Mouse (Mus musculus) C2C12 (cell line): ENCODE measurements at regions not wholly inside any gene's neighbourhood (a gene's known extent, or its start where the extent isn't known, plus 50 kb on each side); places are given as distances from the start of the nearest gene placed in this dataset.
A peak's percentile ranks its signal among the peaks of the same experiment; 100 is the strongest.

Source experiments
- H3K27me3 ChIP-seq: one replicate; pipeline ENCODE4 v1.6.1; 2011; ENCODE audit not compliant: control insufficient read depth, insufficient read depth, insufficient read length
- H3K36me3 ChIP-seq: one replicate; pipeline ENCODE4 v1.6.1; 2011; ENCODE audit not compliant: control insufficient read depth, insufficient read depth
- H3K4me3 ChIP-seq: one replicate; pipeline ENCODE4 v1.5.1; 2011; ENCODE audit warnings: mild to moderate bottlenecking, control low read depth; ENCODE audit not compliant: poor library complexity, insufficient read depth, severe bottlenecking
- H3K79me2 ChIP-seq: one replicate; pipeline ENCODE4 v1.6.1; 2011; ENCODE audit not compliant: control insufficient read depth, insufficient read depth
- H3K79me3 ChIP-seq: one replicate; pipeline ENCODE4 v1.6.1; 2011; ENCODE audit warnings: low read depth, control low read depth
- H3ac ChIP-seq: one replicate; pipeline ENCODE3; 2011; ENCODE audit warnings: low read depth; ENCODE audit not compliant: control insufficient read depth, insufficient read length
- CEBPB ChIP-seq: IDR thresholded peaks from one replicate; pipeline ENCODE4 v1.6.1; 2011; ENCODE audit warnings: low read depth, mild to moderate bottlenecking, control low read depth, moderate library complexity
- CTCF ChIP-seq: IDR thresholded peaks from one replicate; pipeline ENCODE4 v1.5.1; 2011; ENCODE audit not compliant: control insufficient read depth, insufficient read depth, insufficient read length
- FOSL1 ChIP-seq: IDR thresholded peaks from one replicate; pipeline ENCODE4 v1.8.0; 2011; ENCODE audit warnings: mild to moderate bottlenecking, low read length; ENCODE audit not compliant: poor library complexity, insufficient read depth, severe bottlenecking
- MAX ChIP-seq: IDR thresholded peaks from one replicate; pipeline ENCODE4 v1.6.1; 2011; ENCODE audit warnings: mild to moderate bottlenecking, control low read depth
- MYOD1 ChIP-seq: IDR thresholded peaks from one replicate; pipeline ENCODE4 v1.6.1; 2011; ENCODE audit warnings: low read depth; ENCODE audit not compliant: control insufficient read depth, insufficient read length
- MYOG ChIP-seq: IDR thresholded peaks from one replicate; pipeline ENCODE4 v1.6.1; 2011; ENCODE audit not compliant: control insufficient read depth, insufficient read length; ENCODE audit errors: extremely low read depth
- USF1 ChIP-seq: IDR thresholded peaks from one replicate; pipeline ENCODE4 v1.6.1; 2011; ENCODE audit warnings: low read depth, mild to moderate bottlenecking, control low read depth, moderate library complexity

DNA sequence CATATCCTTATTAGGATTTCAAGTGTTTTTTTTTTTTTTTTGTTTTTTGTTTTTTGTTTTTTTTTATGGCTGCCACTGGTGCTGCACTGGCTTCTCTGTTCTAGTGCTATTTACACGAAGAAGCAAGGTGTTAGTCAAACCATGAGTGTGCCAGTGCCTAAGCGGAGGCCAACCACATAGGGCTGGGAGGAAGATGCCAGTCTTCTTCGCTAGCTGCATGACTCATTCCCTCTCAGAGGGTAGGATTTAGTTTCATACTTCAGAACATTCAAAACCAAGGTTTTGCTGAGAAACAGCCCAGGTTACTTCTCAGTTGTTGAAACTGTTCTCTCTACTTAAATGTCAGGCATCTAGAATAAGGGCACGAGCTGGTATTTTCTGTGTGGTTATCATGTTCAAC lies 72.6 kb downstream of the Icos start:
- Histone ChIP-seq H3K4me3 (no peak overlapping the region), H3K36me3 (no peaks in the 10 kb centered on the region), H3K79me2 (no peaks in the 10 kb centered on the region), H3K27me3 (no peaks in the 10 kb centered on the region), H3K79me3 (no peaks in the 10 kb centered on the region), H3ac (no peak overlapping the region)
- TF ChIP-seq MYOD1 (no peak), CTCF (no peak), USF1 (no peak), MYOG (no peak), CEBPB (no peak)

DNA sequence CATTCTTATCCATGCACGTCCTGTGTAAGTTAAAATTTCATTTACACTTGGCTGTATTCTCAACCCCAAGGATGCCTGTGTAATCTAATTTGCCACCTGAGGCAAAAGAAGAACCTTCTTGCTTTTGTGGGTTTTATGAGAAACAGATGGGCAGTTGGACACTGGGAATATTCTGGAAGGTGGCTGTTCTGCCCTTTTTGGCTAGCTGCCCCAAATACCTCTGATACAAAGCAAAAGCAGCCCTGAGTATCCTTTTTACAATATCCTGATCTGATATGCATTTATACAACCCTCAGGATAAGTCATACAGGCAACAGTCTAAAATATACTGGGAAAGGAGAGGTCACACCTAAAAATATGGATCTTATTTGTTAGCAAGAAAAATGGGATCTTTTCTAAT lies 75.9 kb downstream of the Icos start:
- H3K36me3 ChIP-seq = no peaks in the 10 kb centered on the region
- H3K4me3 ChIP-seq = no peak overlapping the region
- no peak overlapping the region for H3ac ChIP-seq
- H3K27me3 ChIP-seq = no peaks in the 10 kb centered on the region
- TF ChIP-seq CEBPB = no peak
- H3K79me3 ChIP-seq = no peaks in the 10 kb centered on the region
- no peaks in the 10 kb centered on the region for H3K79me2 ChIP-seq

DNA sequence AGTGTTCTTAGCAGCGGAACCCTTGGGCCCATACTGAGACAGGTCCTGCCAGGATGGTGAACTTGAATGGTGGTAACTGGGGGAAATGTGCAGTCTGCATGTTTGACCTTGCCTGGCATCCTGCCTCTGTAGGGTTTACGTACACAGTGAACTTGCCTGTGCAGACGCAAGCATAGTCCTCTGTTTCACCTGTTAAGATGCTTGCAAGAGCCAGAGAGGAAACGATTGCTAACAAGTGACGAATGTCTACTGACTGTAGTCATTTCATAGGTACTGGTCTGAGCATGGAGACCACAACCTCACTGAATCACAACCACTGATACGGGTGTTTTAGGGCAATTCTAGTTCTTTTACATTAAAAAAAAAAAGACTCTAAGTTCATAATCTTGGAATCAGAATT lies 76.7 kb downstream of the Icos start:
- H3K79me3 ChIP-seq = no peaks in the 10 kb centered on the region
- H3K79me2 ChIP-seq = no peaks in the 10 kb centered on the region
- H3K27me3 ChIP-seq = no peaks in the 10 kb centered on the region
- H3K36me3 ChIP-seq = no peaks in the 10 kb centered on the region
- H3ac ChIP-seq = no peak overlapping the region
- TF ChIP-seq MAX (no peak), CEBPB (no peak), MYOD1 (no peak), CTCF (no peak), MYOG (no peak), USF1 (no peak), FOSL1 (no peak)
- H3K4me3 ChIP-seq = no peak overlapping the region

DNA sequence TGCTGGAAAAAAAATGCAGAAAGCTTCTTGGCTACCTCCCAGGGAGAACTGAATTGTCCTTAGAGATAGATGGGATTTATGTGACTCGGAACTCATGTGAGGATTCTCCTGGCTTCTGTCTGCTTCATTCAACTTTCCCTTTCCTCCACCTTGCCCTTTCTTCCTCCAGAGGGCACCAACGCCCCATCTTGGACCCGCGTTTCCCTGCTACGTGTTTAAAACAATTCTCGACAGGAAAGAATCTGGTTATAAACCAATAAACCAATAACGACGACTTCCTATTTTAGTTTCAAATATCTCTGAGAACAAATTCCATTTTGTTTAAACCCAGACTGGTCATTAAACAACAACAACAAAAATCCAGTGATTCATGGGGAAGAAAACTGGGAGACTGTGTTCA lies 77.4 kb downstream of the Icos start:
- Histone ChIP-seq H3K27me3 (no peaks in the 10 kb centered on the region), H3K4me3 (no peak overlapping the region), H3ac (no peak overlapping the region)

GRCm38 (mm10) chr1:61059910-61060536 lies 82.3 kb downstream of the Icos start:
- no peak for TF ChIP-seq CEBPB
- no peak for TF ChIP-seq USF1
- no peak for TF ChIP-seq MAX
- no peak for TF ChIP-seq MYOD1
- no peak for TF ChIP-seq MYOG
- TF ChIP-seq FOSL1 = no peak
- TF ChIP-seq CTCF = no peak
- H3K4me3 ChIP-seq = no peak overlapping the region
- no peak overlapping the region for H3ac ChIP-seq

More for the DNA sequence above, 77.4 kb downstream of the Icos start:
- Histone ChIP-seq H3K79me3 (no peaks in the 10 kb centered on the region), H3K79me2 (no peaks in the 10 kb centered on the region), H3K36me3 (no peaks in the 10 kb centered on the region)
- TF ChIP-seq CTCF (peak; percentile 9), MAX (no peak), FOSL1 (no peak), USF1 (no peak), CEBPB (no peak)

DNA sequence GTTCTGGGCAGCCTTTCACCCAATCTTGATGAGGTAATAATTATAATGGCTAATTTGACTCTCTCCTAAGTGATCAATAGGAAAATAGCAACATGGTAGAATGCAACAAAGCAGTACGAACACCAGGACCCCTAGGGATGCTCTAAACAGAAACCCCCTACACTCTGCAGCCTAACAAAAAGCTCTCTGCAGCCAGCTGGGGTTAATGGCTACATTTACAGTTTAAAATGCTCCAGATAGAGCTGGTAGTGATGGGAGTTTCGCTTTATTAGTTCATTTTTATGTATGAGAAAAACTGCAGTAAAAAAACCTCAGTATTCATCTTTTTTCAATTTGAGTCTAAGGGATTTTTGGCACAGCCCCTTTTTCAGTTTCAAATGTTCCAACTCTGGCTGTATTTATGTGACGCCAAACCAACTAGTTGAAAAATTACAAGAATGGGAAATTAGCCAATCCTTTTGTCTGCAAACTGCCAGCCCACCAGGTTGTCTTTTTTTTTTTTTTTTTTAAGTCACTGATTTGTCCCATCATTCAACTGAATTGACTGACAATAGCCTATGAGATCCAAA lies 84.2 kb downstream of the Icos start:
- no peak overlapping the region for H3K4me3 ChIP-seq
- no peaks in the 10 kb centered on the region for H3K79me3 ChIP-seq
- no peaks in the 10 kb centered on the region for H3K27me3 ChIP-seq
- H3ac ChIP-seq = no peak overlapping the region
- H3K36me3 ChIP-seq = no peaks in the 10 kb centered on the region
- TF ChIP-seq USF1 (no peak), MYOD1 (no peak), MAX (no peak), FOSL1 (no peak), CTCF (no peak), MYOG (no peak), CEBPB (no peak)
- H3K79me2 ChIP-seq = no peaks in the 10 kb centered on the region

More at GRCm38 (mm10) chr1:61059910-61060536, 82.3 kb downstream of the Icos start:
- Histone ChIP-seq H3K36me3 (no peaks in the 10 kb centered on the region), H3K79me2 (no peaks in the 10 kb centered on the region), H3K27me3 (no peaks in the 10 kb centered on the region), H3K79me3 (no peaks in the 10 kb centered on the region)
